Mouse (Mus musculus) testis, adult 2 months (tissue): ENCODE data around the gene Dhrs7. TPM values are rescaled to one million over a fixed set of nuclear protein-coding genes. Genes with fewer than 3 reads are reported as not detected.

Experiments
- H3K27ac ChIP-seq: fragments of 200-500 bp; 2 replicates; pipeline ENCODE4 v1.5.1; 2012; ENCODE audit warnings: low read depth, low read length; ENCODE audit not compliant: control insufficient read depth, insufficient read depth
- H3K27me3 ChIP-seq: fragments of 200-500 bp; 2 replicates; pipeline ENCODE4 v1.6.1; 2012; ENCODE audit warnings: mild to moderate bottlenecking, low read length, moderate library complexity; ENCODE audit not compliant: control insufficient read depth, insufficient read depth
- H3K36me3 ChIP-seq: fragments of 200-500 bp; 2 replicates; pipeline ENCODE4 v1.6.1; 2012; ENCODE audit warnings: mild to moderate bottlenecking, low read length; ENCODE audit not compliant: control insufficient read depth, insufficient read depth
- H3K4me1 ChIP-seq: fragments of 200-500 bp; 2 replicates; pipeline ENCODE4 v1.6.1; 2012; ENCODE audit warnings: low read length; ENCODE audit not compliant: control insufficient read depth, insufficient read depth
- H3K4me3 ChIP-seq: fragments of 200-500 bp; 2 replicates; pipeline ENCODE4 v1.5.1; 2012; ENCODE audit warnings: low read depth, mild to moderate bottlenecking, low read length, moderate library complexity, mixed read lengths; ENCODE audit not compliant: control insufficient read depth
- CTCF ChIP-seq: fragments of 200-500 bp; IDR thresholded peaks from 2 replicates; pipeline ENCODE4 v1.5.1; 2012; ENCODE audit warnings: low read depth, mild to moderate bottlenecking, inconsistent platforms, low read length, moderate library complexity; ENCODE audit not compliant: control insufficient read depth, insufficient read depth, insufficient replicate concordance
- POLR2A ChIP-seq: fragments of 200-500 bp; IDR thresholded peaks from 2 replicates; pipeline ENCODE4 v1.6.1; 2012; ENCODE audit warnings: low read depth, mild to moderate bottlenecking, inconsistent platforms, low read length, moderate library complexity; ENCODE audit not compliant: control insufficient read depth
- polyA plus RNA-seq: library from polyadenylated mRNA; depleted of rRNA; stranded (reverse); fragments of >200 nt; gene quantifications from 2 replicates; pipeline ENCODE4 v1.2.3, GENCODE M21; 2012; rRNA removed

Gene Dhrs7
- polyA plus RNA-seq, 1 experiment = 19.3 TPM

GRCm38 (mm10) chr12:72648921-72649320 lies 15.8 kb downstream of the Dhrs7 start:
- no peaks in the 10 kb centered on the region for H3K36me3 ChIP-seq
- H3K27me3 ChIP-seq = no peaks in the 10 kb centered on the region
- H3K27ac ChIP-seq = no peak overlapping the region
- TF ChIP-seq POLR2A (no peak), CTCF (no peak)
- H3K4me1 ChIP-seq = 0 out of 2 replicates have a peak, but pooled peaks cover 2% of the 10 kb centered on the region
- H3K4me3 ChIP-seq = no peak overlapping the region; the same call in 1 of the 2 replicates

GRCm38 (mm10) chr12:72638025-72638424 lies 26.7 kb downstream of the Dhrs7 start:
- Histone ChIP-seq H3K36me3 (no peaks in the 10 kb centered on the region), H3K4me1 (no peaks in the 10 kb centered on the region), H3K27me3 (no peaks in the 10 kb centered on the region), H3K4me3 (no peak overlapping the region), H3K27ac (no peak overlapping the region)
- TF ChIP-seq CTCF (no peak), POLR2A (no peak)

GRCm38 (mm10) chr12:72628751-72629150 lies 36.0 kb downstream of the Dhrs7 start:
- Histone ChIP-seq H3K4me3 (no peak overlapping the region), H3K4me1 (no peaks in the 10 kb centered on the region), H3K27ac (no peak overlapping the region), H3K27me3 (no peaks in the 10 kb centered on the region), H3K36me3 (no peaks in the 10 kb centered on the region)
- TF ChIP-seq POLR2A = no peak
- TF ChIP-seq CTCF = no peak

- no peaks in the 10 kb centered on the region for H3K36me3 ChIP-seq
- no peak overlapping the region for H3K27ac ChIP-seq
- no peak for TF ChIP-seq POLR2A
- TF ChIP-seq CTCF = no peak
- no peaks in the 10 kb centered on the region for H3K4me1 ChIP-seq
- no peaks in the 10 kb centered on the region for H3K27me3 ChIP-seq
- H3K4me3 ChIP-seq = no peak overlapping the region
These were observed 41.7 kb downstream of the Dhrs7 start for GRCm38 (mm10) chr12:72622853-72623496.

GRCm38 (mm10) chr12:72621441-72621840 lies 43.3 kb downstream of the Dhrs7 start:
- Histone ChIP-seq H3K4me1 (no peaks in the 10 kb centered on the region), H3K27ac (no peak overlapping the region), H3K4me3 (no peak overlapping the region), H3K36me3 (no peaks in the 10 kb centered on the region), H3K27me3 (no peaks in the 10 kb centered on the region)
- TF ChIP-seq POLR2A (no peak), CTCF (no peak)

- H3K4me1 ChIP-seq = no peaks in the 10 kb centered on the region
- H3K36me3 ChIP-seq = no peaks in the 10 kb centered on the region
- no peak overlapping the region for H3K4me3 ChIP-seq
- no peak for TF ChIP-seq CTCF
- TF ChIP-seq POLR2A = no peak
- H3K27me3 ChIP-seq = no peaks in the 10 kb centered on the region
- no peak overlapping the region for H3K27ac ChIP-seq
These were observed 43.9 kb downstream of the Dhrs7 start for GRCm38 (mm10) chr12:72620856-72621255.

GRCm38 (mm10) chr12:72612053-72612452 lies 52.7 kb downstream of the Dhrs7 start:
- Histone ChIP-seq H3K4me3 (no peak overlapping the region), H3K36me3 (no peaks in the 10 kb centered on the region), H3K27me3 (no peaks in the 10 kb centered on the region), H3K4me1 (no peaks in the 10 kb centered on the region), H3K27ac (no peak overlapping the region)
- no peak for TF ChIP-seq POLR2A
- TF ChIP-seq CTCF = no peak

Other genes starting within 250 kb of the Dhrs7 start
- gene Lrrc9, start 223.0 kb downstream of the Dhrs7 start, polyA plus RNA-seq = 69.3 and 73.4 TPM in 2 replicates
- gene Pcnx4, start 128.5 kb downstream of the Dhrs7 start, polyA plus RNA-seq = 7.1 and 7.6 TPM in 2 replicates
- not detected in 2 replicates for gene Gm4756, start 15.2 kb downstream of the Dhrs7 start, polyA plus RNA-seq
- gene Ppm1a, start 92.5 kb upstream of the Dhrs7 start, polyA plus RNA-seq = 204 and 252 TPM in 2 replicates